Mouse (Mus musculus): ENCODE results near the gene Ttc1.

GRCm38 (mm10) chr11:43779551-43779950 is 31.7 kb upstream of the Ttc1 start:
- no peak for TF ChIP-seq CTCF (IDR thresholded peaks at IDR 0.05; ENCODE audit: borderline replicate concordance, extremely low read depth, insufficient read depth, insufficient read length)
- no peak for TF ChIP-seq POLR2A (IDR thresholded peaks at IDR 0.05; ENCODE audit: borderline replicate concordance, extremely low read depth, insufficient read depth, insufficient read length, poor library complexity, severe bottlenecking)
